Mouse (Mus musculus): ENCODE data around the gene Gimap1.

GRCm38 (mm10) chr6:48692962-48693361 is 45.9 kb upstream of the Gimap1 start:
- TF ChIP-seq CTCF (IDR thresholded peaks at IDR 0.05; ENCODE audit: control insufficient read depth, insufficient read depth, low read length) (no peak), POLR2A (IDR thresholded peaks at IDR 0.05; ENCODE audit: borderline replicate concordance, control insufficient read depth, low read depth, low read length) (no peak)

Measured in bone marrow, adult 2 months (tissue).